Mouse (Mus musculus): Measurements from ENCODE around the gene Ppp4c. TPM values are rescaled to one million over a fixed set of nuclear protein-coding genes. Genes with fewer than 3 reads are reported as not detected.
A peak's percentile ranks its signal among the peaks of the same experiment; 100 is the strongest.

Gene Ppp4c
- polyA plus RNA-seq, 1 experiment from 2014 or later: 215 TPM

- peak within 1 kb of the TSS; percentile 98 for H3K27ac ChIP-seq (ENCODE audit: low read length)
- no peaks in the 10 kb centered on the region for H3K9me3 ChIP-seq (ENCODE audit: control insufficient read depth, low read length)
- ATAC-seq: 0 out of 2 replicates have a peak, but pooled peaks have one; percentile 12
- H3K36me3 ChIP-seq (ENCODE audit: control insufficient read depth, insufficient read depth, low read length): peaks cover 11% of the 10 kb centered on the region
- peaks cover 39% of the 10 kb centered on the region for H3K4me1 ChIP-seq (ENCODE audit: control insufficient read depth, insufficient read depth, low read length)
- H3K4me2 ChIP-seq (ENCODE audit: low read depth, low read length): peak within 1 kb of the TSS; percentile 86
- H3K9ac ChIP-seq (ENCODE audit: low read depth, low read length): peak within 1 kb of the TSS; percentile 95
- H3K27me3 ChIP-seq (replicated peaks; ENCODE audit: control insufficient read depth, insufficient read depth, low read length): no peaks in the 10 kb centered on the region
- H3K4me3 ChIP-seq (ENCODE audit: low read length): peak within 1 kb of the TSS; percentile 88
- WGBS: 18% methylated on average over 21 of the region's 21 CpGs
Measured at GRCm38 (mm10) chr7:126797411-126798126, 5.3 kb upstream of the Ppp4c start, which contains the start of gene Fam57b. TSS of gene Fam57b (plus strand) at chr7:126797668.

GRCm38 (mm10) chr7:126796350-126796932 lies 4.1 kb upstream of the Ppp4c start:
- H3K27ac ChIP-seq (ENCODE audit: low read length): no peak overlapping the region
- no peaks in the 10 kb centered on the region for H3K9me3 ChIP-seq (ENCODE audit: control insufficient read depth, low read length)
- 65% methylated on average over 8 of the region's 8 CpGs for WGBS
- peaks cover 11% of the 10 kb centered on the region for H3K36me3 ChIP-seq (ENCODE audit: control insufficient read depth, insufficient read depth, low read length)
- no peaks in the 10 kb centered on the region for H3K27me3 ChIP-seq (replicated peaks; ENCODE audit: control insufficient read depth, insufficient read depth, low read length)
- peaks cover 39% of the 10 kb centered on the region for H3K4me1 ChIP-seq (ENCODE audit: control insufficient read depth, insufficient read depth, low read length)
- H3K9ac ChIP-seq (ENCODE audit: low read depth, low read length): no peak overlapping the region
- ATAC-seq: no peak
- H3K4me3 ChIP-seq (ENCODE audit: low read length): peak overlapping the region; percentile 88
- H3K4me2 ChIP-seq (ENCODE audit: low read depth, low read length): peak overlapping the region; percentile 86; the same call in 1 of the 2 replicates

GRCm38 (mm10) chr7:126795387-126796317 lies 3.4 kb upstream of the Ppp4c start:
- H3K4me2 ChIP-seq (ENCODE audit: low read depth, low read length): no peak overlapping the region
- ATAC-seq: no peak
- no peaks in the 10 kb centered on the region for H3K9me3 ChIP-seq (ENCODE audit: control insufficient read depth, low read length)
- peaks cover 41% of the 10 kb centered on the region for H3K4me1 ChIP-seq (ENCODE audit: control insufficient read depth, insufficient read depth, low read length)
- H3K27me3 ChIP-seq (replicated peaks; ENCODE audit: control insufficient read depth, insufficient read depth, low read length): no peaks in the 10 kb centered on the region
- no peak overlapping the region for H3K27ac ChIP-seq (ENCODE audit: low read length)
- no peak overlapping the region for H3K9ac ChIP-seq (ENCODE audit: low read depth, low read length)
- no peak overlapping the region for H3K4me3 ChIP-seq (ENCODE audit: low read length)
- peaks cover 11% of the 10 kb centered on the region for H3K36me3 ChIP-seq (ENCODE audit: control insufficient read depth, insufficient read depth, low read length)
- WGBS: 80% methylated on average over 16 of the region's 16 CpGs

- H3K4me1 ChIP-seq (ENCODE audit: control insufficient read depth, insufficient read depth, low read length): peaks cover 34% of the 10 kb centered on the region
- 71% methylated on average over 4 of the region's 4 CpGs for WGBS
- H3K36me3 ChIP-seq (ENCODE audit: control insufficient read depth, insufficient read depth, low read length): peaks cover 17% of the 10 kb centered on the region
- ATAC-seq: no peak
- H3K4me2 ChIP-seq (ENCODE audit: low read depth, low read length): no peak overlapping the region
- no peaks in the 10 kb centered on the region for H3K27me3 ChIP-seq (replicated peaks; ENCODE audit: control insufficient read depth, insufficient read depth, low read length)
- no peak overlapping the region for H3K4me3 ChIP-seq (ENCODE audit: low read length)
- H3K9ac ChIP-seq (ENCODE audit: low read depth, low read length): no peak overlapping the region
- no peaks in the 10 kb centered on the region for H3K9me3 ChIP-seq (ENCODE audit: control insufficient read depth, low read length)
- no peak overlapping the region for H3K27ac ChIP-seq (ENCODE audit: low read length)
Measured at GRCm38 (mm10) chr7:126794271-126794605, 1.9 kb upstream of the Ppp4c start.

- Histone ChIP-seq H3K36me3 (ENCODE audit: control insufficient read depth, insufficient read depth, low read length) (peaks cover 17% of the 10 kb centered on the region), H3K9me3 (ENCODE audit: control insufficient read depth, low read length) (no peaks in the 10 kb centered on the region), H3K9ac (ENCODE audit: low read depth, low read length) (no peak overlapping the region), H3K4me3 (ENCODE audit: low read length) (no peak overlapping the region), H3K4me1 (ENCODE audit: control insufficient read depth, insufficient read depth, low read length) (peaks cover 34% of the 10 kb centered on the region), H3K27ac (ENCODE audit: low read length) (peak overlapping the region; percentile 95; the same call in 1 of the 2 replicates), H3K4me2 (ENCODE audit: low read depth, low read length) (peak overlapping the region; percentile 53; the same call in 1 of the 2 replicates), H3K27me3 (replicated peaks; ENCODE audit: control insufficient read depth, insufficient read depth, low read length) (no peaks in the 10 kb centered on the region)
- 78% methylated on average over 4 of the region's 4 CpGs for WGBS
- ATAC-seq: no peak
Measured at GRCm38 (mm10) chr7:126793456-126794270, 1.4 kb upstream of the Ppp4c start.

GRCm38 (mm10) chr7:126792721-126793443 lies 586 bp upstream of the Ppp4c start:
- Histone ChIP-seq H3K9ac (ENCODE audit: low read depth, low read length) (peak overlapping the region; percentile 86), H3K4me1 (ENCODE audit: control insufficient read depth, insufficient read depth, low read length) (peaks cover 33% of the 10 kb centered on the region), H3K4me2 (ENCODE audit: low read depth, low read length) (peak overlapping the region; percentile 53), H3K9me3 (ENCODE audit: control insufficient read depth, low read length) (no peaks in the 10 kb centered on the region), H3K27ac (ENCODE audit: low read length) (peak overlapping the region; percentile 95), H3K4me3 (ENCODE audit: low read length) (peak overlapping the region; percentile 77), H3K36me3 (ENCODE audit: control insufficient read depth, insufficient read depth, low read length) (peaks cover 23% of the 10 kb centered on the region), H3K27me3 (replicated peaks; ENCODE audit: control insufficient read depth, insufficient read depth, low read length) (no peaks in the 10 kb centered on the region)
- WGBS: 21% methylated on average over 11 of the region's 11 CpGs
- peak; percentile 19 for ATAC-seq

GRCm38 (mm10) chr7:126789141-126789540 lies 3.2 kb downstream of the Ppp4c start:
- no peak overlapping the region for H3K9ac ChIP-seq (ENCODE audit: low read depth, low read length)
- H3K27ac ChIP-seq (ENCODE audit: low read length): no peak overlapping the region
- H3K4me1 ChIP-seq (ENCODE audit: control insufficient read depth, insufficient read depth, low read length): peaks cover 15% of the 10 kb centered on the region
- WGBS: 90% methylated on average over 4 of the region's 4 CpGs
- H3K4me3 ChIP-seq (ENCODE audit: low read length): no peak overlapping the region
- H3K9me3 ChIP-seq (ENCODE audit: control insufficient read depth, low read length): no peaks in the 10 kb centered on the region
- ATAC-seq: no peak
- H3K36me3 ChIP-seq (ENCODE audit: control insufficient read depth, insufficient read depth, low read length): peaks cover 38% of the 10 kb centered on the region
- H3K27me3 ChIP-seq (replicated peaks; ENCODE audit: control insufficient read depth, insufficient read depth, low read length): no peaks in the 10 kb centered on the region
- no peak overlapping the region for H3K4me2 ChIP-seq (ENCODE audit: low read depth, low read length)

- WGBS: 89% methylated on average over 14 of the region's 14 CpGs
- H3K36me3 ChIP-seq (ENCODE audit: control insufficient read depth, insufficient read depth, low read length): peaks cover 38% of the 10 kb centered on the region
Measured at GRCm38 (mm10) chr7:126786142-126786541, 6.2 kb downstream of the Ppp4c start.

More at GRCm38 (mm10) chr7:126786142-126786541, 6.2 kb downstream of the Ppp4c start:
- Histone ChIP-seq H3K9ac (ENCODE audit: low read depth, low read length) (no peak overlapping the region), H3K27ac (ENCODE audit: low read length) (no peak overlapping the region), H3K4me1 (ENCODE audit: control insufficient read depth, insufficient read depth, low read length) (peaks cover 14% of the 10 kb centered on the region), H3K4me3 (ENCODE audit: low read length) (no peak overlapping the region), H3K27me3 (replicated peaks; ENCODE audit: control insufficient read depth, insufficient read depth, low read length) (no peaks in the 10 kb centered on the region), H3K4me2 (ENCODE audit: low read depth, low read length) (no peak overlapping the region), H3K9me3 (ENCODE audit: control insufficient read depth, low read length) (no peaks in the 10 kb centered on the region)
- no peak for ATAC-seq

Data from intestine, embryonic 16.5 days (tissue).